Mouse (Mus musculus) adrenal gland, adult 18-20 months (tissue): ENCODE data around the gene Usf1. TPM values are rescaled to one million over a fixed set of nuclear protein-coding genes. Genes with fewer than 3 reads are reported as not detected.

Experiments
- DNase-seq, 2 experiments: peaks; one replicate each; pipeline ENCODE4 v3.0.0; 2021 to 2022; ENCODE audit warnings: low spot score in 2 of 2
- total RNA-seq, 2 experiments: library from RNA; stranded (reverse); gene quantifications; 1 replicate in 1 of 2; 2 replicates in 1 of 2; pipeline ENCODE4 v1.2.3; 2021

The Usf1 gene
- total RNA-seq, 2 experiments from 2014 or later = 51.7 to 53.5 TPM

DNA sequence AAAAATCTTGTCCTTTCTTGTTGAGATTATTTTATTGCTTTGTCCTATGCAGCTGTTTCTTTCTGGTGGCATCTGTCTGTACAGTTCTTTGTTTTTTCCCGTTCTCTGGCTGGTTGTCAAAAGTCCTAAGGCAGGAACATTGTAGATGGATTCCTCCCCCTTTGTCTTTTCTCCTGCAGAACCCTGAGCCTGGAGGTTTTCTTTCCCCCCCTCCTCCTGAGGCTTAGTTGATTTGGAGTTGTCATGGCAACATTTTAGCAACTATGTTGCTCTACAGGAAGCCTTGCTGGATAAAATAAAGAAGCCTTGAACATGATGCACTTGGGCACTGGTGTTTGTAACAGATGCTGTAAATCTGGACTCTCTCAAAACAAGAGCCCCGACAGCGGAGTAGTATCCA is 1.3 kb downstream of the Usf1 start:
- no peak for DNase-seq

GRCm38 (mm10) chr1:171413608-171414007 is 2.5 kb downstream of the Usf1 start:
- DNase-seq = no peak

DNA sequence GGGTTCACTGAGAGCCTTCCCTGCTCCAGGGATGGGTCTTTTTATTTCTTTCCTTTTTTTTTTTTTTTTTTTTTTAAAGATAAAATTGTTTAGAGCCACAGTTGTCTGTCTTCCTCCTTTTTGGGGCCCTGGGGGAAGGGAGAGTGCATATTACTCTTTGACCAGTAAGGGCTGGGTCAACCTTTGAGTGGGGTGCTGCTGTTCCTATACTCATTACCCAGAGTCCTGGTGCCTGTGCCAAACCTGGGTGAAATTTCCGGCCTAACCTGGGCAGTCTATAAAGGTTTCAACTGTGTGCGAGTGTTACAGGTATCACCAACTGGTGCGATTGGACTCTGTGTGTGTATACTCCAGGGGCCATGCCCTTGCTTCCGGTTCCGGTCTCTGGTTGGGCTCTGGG is 7.5 kb downstream of the Usf1 start, which contains the start of gene Tstd1:
Gene Tstd1, plus strand, starts transcription at position 213 of the 400 bp plus-strand sequence.
- DNase-seq = no peak

DNA sequence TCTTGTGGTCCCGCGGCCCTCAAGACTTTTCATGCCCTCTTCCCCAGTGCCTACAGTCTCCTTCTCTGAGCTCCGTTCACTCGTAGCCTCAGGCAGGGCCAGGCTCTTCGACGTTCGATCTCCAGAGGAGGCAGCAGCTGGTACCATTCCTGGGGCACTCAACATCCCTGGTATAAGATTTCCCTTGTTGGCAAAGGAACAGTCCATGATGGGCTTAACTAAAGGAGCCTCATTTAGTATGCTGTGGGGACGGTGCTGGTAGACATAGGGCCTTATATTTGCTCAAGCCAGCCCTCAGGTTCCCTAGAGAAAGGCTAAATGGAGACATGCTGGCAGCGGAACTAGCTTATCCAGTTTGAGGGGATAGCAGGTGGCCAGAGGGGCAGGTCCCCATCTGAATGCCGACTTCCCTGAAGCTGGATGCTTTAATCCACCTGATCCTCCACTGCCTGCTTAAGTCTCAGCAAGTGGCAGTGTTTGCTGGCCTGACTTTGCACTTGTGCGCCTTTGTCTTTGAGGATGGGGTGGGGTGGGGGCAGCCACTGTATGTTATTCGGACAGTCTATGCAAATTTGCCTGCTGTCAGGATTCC is 8.3 kb downstream of the Usf1 start:
- DNase-seq = no peak

GRCm38 (mm10) chr1:171419905-171420304 is 8.8 kb downstream of the Usf1 start:
- DNase-seq = no peak

GRCm38 (mm10) chr1:171422504-171423095 is 11.5 kb downstream of the Usf1 start:
- DNase-seq = no peak

GRCm38 (mm10) chr1:171424638-171425037 is 13.5 kb downstream of the Usf1 start:
- no peak for DNase-seq

DNA sequence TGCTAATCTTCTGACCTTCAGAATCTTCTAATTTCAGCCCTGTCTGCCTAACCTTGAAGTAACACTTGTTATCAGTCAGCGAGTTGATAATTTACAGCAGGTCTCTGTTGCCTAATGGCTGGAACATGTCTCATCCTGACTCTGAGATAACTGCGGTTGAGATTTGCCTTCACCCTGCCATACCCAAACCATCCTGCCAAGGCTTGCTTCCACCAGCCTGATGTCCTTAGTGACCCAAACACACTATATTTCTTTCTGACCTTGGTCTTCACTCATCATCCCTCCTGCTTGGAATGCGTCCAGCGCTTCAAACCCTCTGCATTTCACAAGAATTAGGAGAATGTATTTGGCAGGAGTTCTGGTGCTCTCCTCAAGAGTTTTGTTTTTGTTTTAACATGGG is 14.0 kb downstream of the Usf1 start:
- peak in 1 of 2 experiments; percentile 55 for DNase-seq

DNA sequence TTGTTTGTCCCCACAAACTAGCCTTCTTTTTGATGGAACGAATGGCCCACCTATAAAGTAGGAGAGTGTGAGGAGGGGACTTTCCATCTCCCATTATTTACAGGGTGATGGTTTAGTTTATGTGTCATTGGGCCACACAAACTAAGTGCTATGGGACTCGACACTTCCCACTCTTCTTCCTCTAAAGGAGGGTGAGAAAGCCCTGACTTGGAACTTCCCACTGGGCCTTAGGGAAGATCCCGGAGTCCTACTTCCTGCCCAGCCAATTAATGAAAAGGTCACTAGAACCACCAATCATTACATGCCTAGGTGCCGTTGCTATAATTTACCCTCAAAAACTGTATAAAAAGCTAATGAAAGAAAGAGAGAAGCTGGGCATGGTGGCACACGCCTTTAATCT is 21.0 kb downstream of the Usf1 start:
- DNase-seq = no peak

- DNase-seq = no peak
These were observed 24.2 kb downstream of the Usf1 start for GRCm38 (mm10) chr1:171435288-171435814.

DNA sequence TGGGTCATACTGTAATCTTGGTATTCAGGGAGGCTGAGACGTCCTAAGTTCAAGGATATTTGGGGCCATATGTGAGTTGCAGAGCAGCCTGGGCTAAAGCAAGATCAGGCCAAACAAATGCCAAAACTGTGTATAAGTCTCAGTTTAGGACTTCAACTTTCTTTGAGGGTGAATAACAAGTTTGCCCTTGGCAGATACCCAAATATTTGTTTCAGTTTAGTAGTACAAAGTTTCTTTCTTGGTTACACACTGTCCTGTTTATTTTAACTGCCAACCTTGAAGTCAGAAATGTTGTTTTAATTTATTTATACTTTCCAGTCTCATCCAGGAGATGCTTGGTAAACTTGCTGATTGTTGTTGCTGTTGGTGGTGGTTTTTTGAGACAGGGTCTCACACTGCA is 24.9 kb downstream of the Usf1 start:
- no peak for DNase-seq

- DNase-seq = peak; percentile 80 to 84
These were observed 26.3 kb downstream of the Usf1 start, which contains the start of gene F11r for GRCm38 (mm10) chr1:171437264-171438013. Gene F11r (plus strand): TSS chr1:171437535.

- no peak for DNase-seq
These were observed 27.0 kb downstream of the Usf1 start for GRCm38 (mm10) chr1:171438014-171438670.

GRCm38 (mm10) chr1:171439072-171439471 is 28.0 kb downstream of the Usf1 start:
- DNase-seq = no peak

DNA sequence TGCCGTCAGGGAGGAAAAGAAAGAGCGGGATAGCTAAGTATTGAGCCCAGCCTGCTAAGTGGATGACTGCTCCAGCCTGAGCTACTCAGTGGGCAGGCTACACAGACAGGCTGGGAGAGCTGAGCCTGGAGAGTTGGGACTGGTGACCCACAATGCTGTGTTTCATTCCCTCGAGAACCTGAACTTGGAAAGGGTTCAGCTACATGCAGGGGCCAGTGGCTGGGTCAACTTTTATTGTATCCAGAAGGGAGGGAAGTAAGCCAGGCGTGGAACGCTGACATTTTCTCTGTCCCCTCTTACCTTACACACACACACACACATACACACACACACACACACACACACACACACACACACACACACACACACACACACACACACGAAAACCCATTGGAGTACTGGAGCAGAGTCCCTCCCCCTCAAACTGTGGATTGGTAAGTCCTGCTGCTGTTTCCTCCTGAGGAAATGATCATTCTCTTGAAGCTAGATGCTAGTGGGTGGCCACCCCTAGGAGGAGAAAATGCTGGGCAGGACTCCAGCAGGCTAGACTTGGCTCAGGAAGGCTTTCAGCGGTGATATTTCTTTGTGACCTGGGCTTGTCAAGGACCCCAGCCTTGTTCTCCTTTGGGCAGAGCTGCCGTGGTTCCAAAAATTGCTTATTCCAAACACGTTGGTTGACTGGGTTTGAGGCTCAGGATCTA is 29.1 kb downstream of the Usf1 start:
- DNase-seq = peak; percentile 39 to 51

GRCm38 (mm10) chr1:171441466-171442412 is 30.6 kb downstream of the Usf1 start:
- no peak for DNase-seq

DNA sequence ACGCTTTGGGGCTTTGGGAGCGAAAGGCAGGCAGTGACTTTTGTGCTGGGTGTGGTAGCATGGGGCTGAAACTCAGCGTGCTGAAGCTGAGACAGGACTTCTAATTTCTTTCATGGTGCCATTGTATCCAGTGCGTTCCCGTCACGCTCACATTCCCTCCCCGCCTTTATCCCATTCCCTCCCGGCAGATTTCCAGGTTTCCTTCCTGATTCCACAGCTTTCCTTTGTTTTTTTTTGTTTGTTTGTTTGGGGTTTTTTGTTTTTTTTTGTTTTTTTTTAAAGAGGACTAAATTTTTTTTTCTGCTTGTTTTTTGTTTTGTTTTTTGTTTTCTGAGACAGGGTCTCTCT is 31.3 kb downstream of the Usf1 start:
- DNase-seq = no peak

GRCm38 (mm10) chr1:171445050-171445449 is 33.9 kb downstream of the Usf1 start:
- DNase-seq = no peak

DNA sequence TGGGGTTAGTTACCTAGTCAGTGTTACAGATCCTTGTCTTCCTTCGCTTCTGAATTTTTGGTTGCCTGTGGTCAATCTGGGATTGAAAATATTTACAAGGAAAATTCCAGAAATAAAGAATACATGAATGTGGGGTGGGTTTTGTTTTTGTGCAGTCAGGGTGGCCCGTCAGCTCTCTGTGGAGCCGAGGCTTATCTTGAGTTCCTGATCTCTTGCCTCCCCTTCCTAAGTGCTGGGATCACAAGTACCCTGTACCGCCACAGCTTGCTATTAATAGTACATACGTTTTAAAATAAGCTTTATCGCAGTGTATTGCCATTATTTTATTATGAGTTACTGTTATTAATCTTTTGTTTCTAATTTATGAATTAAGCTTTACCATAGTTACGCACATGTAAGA is 35.7 kb downstream of the Usf1 start:
- DNase-seq = no peak

GRCm38 (mm10) chr1:171447692-171448091 is 36.6 kb downstream of the Usf1 start:
- no peak for DNase-seq
